Comparison of ENCODE assay signal across 9 mouse cellular contexts in the genomic region with DNA sequence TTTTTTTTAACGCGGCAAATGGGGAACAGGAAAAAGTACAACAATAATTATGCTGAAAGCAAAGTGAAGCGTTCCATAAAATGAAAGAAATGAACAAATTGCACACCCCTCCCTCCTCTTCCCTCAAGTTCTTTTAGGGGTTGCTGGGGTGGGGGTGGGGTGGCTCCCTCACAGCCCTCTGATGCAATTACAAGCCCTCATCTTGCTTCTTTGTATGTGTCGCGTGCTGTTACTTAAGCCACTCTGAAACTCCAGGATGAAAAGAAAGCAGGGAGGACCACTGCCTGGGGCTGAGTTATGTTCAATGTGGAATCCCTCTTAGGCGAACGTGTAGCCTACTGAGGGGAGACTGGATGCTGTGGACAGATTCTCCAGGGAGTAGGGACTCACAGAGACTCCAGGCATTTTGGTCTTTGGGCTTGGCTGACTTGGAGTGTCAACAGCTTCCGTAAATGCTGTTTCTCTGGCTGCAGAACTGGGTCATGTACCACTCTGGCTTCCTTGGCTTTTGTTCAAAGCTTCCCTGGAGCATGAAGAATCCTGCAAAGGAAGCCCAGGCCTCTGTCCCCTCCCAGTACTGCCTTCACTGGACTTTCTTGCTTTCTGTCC.
DNase-seq lines count a peak whose midpoint lies in the region; ATAC-seq and TF ChIP-seq lines count a peak whose summit lies in the region.
"Had no signal": no experiment of that assay in that cellular context is flagged by ENCODE, and none has a peak within 500 bp of the region (broad histone marks: within the 10 kb centered on the region; RNA-seq: fewer than 3 reads in every experiment).

No protein-coding gene starts in this region.

- H3K36me3 ChIP-seq in CH12.LX (replicated peaks in 1 of 2; ENCODE audit: control insufficient read depth in 1 of 2, insufficient read depth in 1 of 2, low read length in 1 of 2): no peaks in the 10 kb centered on the region
- H3K36me3 ChIP-seq in forebrain, embryonic 12.5 days (replicated peaks): no peaks in the 10 kb centered on the region
- H3K36me3 ChIP-seq in limb, embryonic 13.5 days: no peaks in the 10 kb centered on the region
- no peaks in the 10 kb centered on the region for H3K36me3 ChIP-seq in liver, postnatal 0 days (replicated peaks; ENCODE audit: insufficient read depth, low read length)
- H3K36me3 ChIP-seq: heart, embryonic 13.5 days had no signal

- no peak overlapping the region for H3K9ac ChIP-seq in CH12.LX (ENCODE audit: insufficient read depth, low read depth)
- H3K9ac ChIP-seq in forebrain, embryonic 12.5 days: no peak overlapping the region
- no peak overlapping the region for H3K9ac ChIP-seq in limb, embryonic 13.5 days
- no peak overlapping the region for H3K9ac ChIP-seq in liver, postnatal 0 days (replicated peaks)
- H3K9ac ChIP-seq: heart, embryonic 13.5 days had no signal

- peaks cover 0 to 24% of the 10 kb centered on the region in 2 experiments; a peak in 2 of 4 replicates for H3K4me1 ChIP-seq in CH12.LX (ENCODE audit: control insufficient read depth in 1 of 2, insufficient read depth in 2 of 2)
- H3K4me1 ChIP-seq in forebrain, embryonic 12.5 days: peaks cover 43% of the 10 kb centered on the region
- H3K4me1 ChIP-seq in limb, embryonic 13.5 days: peaks cover 36% of the 10 kb centered on the region
- no peaks in the 10 kb centered on the region for H3K4me1 ChIP-seq in liver, postnatal 0 days (ENCODE audit: insufficient read depth)
- H3K4me1 ChIP-seq: heart, embryonic 13.5 days had no signal

- dilution Hi-C loops in CH12.LX (cut with MboI; ENCODE audit: extremely low pct_ligation_motif_present, extremely low pct_unique_long_range_greater_than_20kb, low sequenced_read_pairs): no loop called here

- WGBS in forebrain, embryonic 12.5 days: 11% methylated on average over 8 of the region's 8 CpGs
- WGBS in limb, embryonic 13.5 days: 40% methylated on average over 8 of the region's 8 CpGs
- WGBS in liver, postnatal 0 days (ENCODE audit: insufficient replicate concordance): 73% methylated on average over 8 of the region's 8 CpGs

- TF ChIP-seq RAD21 in CH12.LX (IDR thresholded peaks at IDR 0.05; ENCODE audit: low read depth, low read length): no peak

- no peak for TF ChIP-seq CTCF in CH12.LX (conservative IDR thresholded peaks at IDR 0.05 in 1 of 2, IDR thresholded peaks at IDR 0.05 in 1 of 2; ENCODE audit: low read depth in 2 of 2, low read length in 2 of 2)
- no peak for TF ChIP-seq CTCF in liver, postnatal 0 days (IDR thresholded peaks at IDR 0.05; ENCODE audit: low read depth)

- ATAC-seq in cerebellum, adult (ENCODE audit: insufficient number of reproducible peaks, low FRiP score, low TSS enrichment): peak; percentile 78
- ATAC-seq in forebrain, embryonic 12.5 days (ENCODE audit: low FRiP score): peak; percentile 86
- peak; percentile 15; the same call in 1 of the 2 replicates for ATAC-seq in limb, embryonic 13.5 days (ENCODE audit: low FRiP score, low read depth)
- no peak for ATAC-seq in liver, postnatal 0 days

- peak overlapping the region; percentile 60; the same call in 1 of the 2 replicates for H3K4me2 ChIP-seq in CH12.LX (ENCODE audit: insufficient read depth, low read depth, poor library complexity, severe bottlenecking)
- H3K4me2 ChIP-seq in forebrain, embryonic 12.5 days: peak overlapping the region; percentile 30
- H3K4me2 ChIP-seq in limb, embryonic 13.5 days (replicated peaks): peak overlapping the region; percentile 48
- no peak overlapping the region for H3K4me2 ChIP-seq in liver, postnatal 0 days (ENCODE audit: low read depth, low read length)
- H3K4me2 ChIP-seq: heart, embryonic 13.5 days had no signal

- no peak overlapping the region for H3K4me3 ChIP-seq in CH12.LX (replicated peaks in 1 of 3; ENCODE audit: low read depth in 2 of 3, low read length in 2 of 3, poor library complexity in 1 of 3)
- no peak overlapping the region for H3K4me3 ChIP-seq in forebrain, embryonic 12.5 days (replicated peaks)
- H3K4me3 ChIP-seq in limb, embryonic 13.5 days: peak overlapping the region; percentile 15; the same call in 1 of the 2 replicates
- H3K4me3 ChIP-seq in liver, postnatal 0 days (ENCODE audit: low read depth, low read length): no peak overlapping the region
- H3K4me3 ChIP-seq: heart, embryonic 13.5 days had no signal

- no peak for DNase-seq in CH12.LX (ENCODE audit: extremely low read depth)
- DNase-seq in liver, postnatal 0 days: no peak
- no peak for DNase-seq in adrenal gland, adult (ENCODE audit: inconsistent age in 2 of 2, low spot score in 1 of 2)
- DNase-seq in urinary bladder, postnatal 14 days (ENCODE audit: low spot score): no peak

- peaks cover 49% of the 10 kb centered on the region for H3K27me3 ChIP-seq in CH12.LX (replicated peaks)
- H3K27me3 ChIP-seq in forebrain, embryonic 12.5 days: peaks cover 40% of the 10 kb centered on the region
- no peaks in the 10 kb centered on the region for H3K27me3 ChIP-seq in limb, embryonic 13.5 days
- no peaks in the 10 kb centered on the region for H3K27me3 ChIP-seq in liver, postnatal 0 days (ENCODE audit: insufficient read depth, low read length)

- H3K9me3 ChIP-seq in CH12.LX (replicated peaks; ENCODE audit: low read length): no peaks in the 10 kb centered on the region
- no peaks in the 10 kb centered on the region for H3K9me3 ChIP-seq in forebrain, embryonic 12.5 days
- no peaks in the 10 kb centered on the region for H3K9me3 ChIP-seq in limb, embryonic 13.5 days
- H3K9me3 ChIP-seq in liver, postnatal 0 days (ENCODE audit: low read length): no peaks in the 10 kb centered on the region
- H3K9me3 ChIP-seq: heart, embryonic 13.5 days had no signal

- H3K79me2 ChIP-seq in CH12.LX (replicated peaks; ENCODE audit: control insufficient read depth, extremely low read depth, insufficient read depth, poor library complexity, severe bottlenecking): no peaks in the 10 kb centered on the region

- TF ChIP-seq EP300 in CH12.LX (IDR thresholded peaks at IDR 0.05; ENCODE audit: low read length): no peak
- TF ChIP-seq EP300 in liver, postnatal 0 days (IDR thresholded peaks at IDR 0.05; ENCODE audit: low read depth): no peak

- in situ Hi-C loops in CH12.LX (cut with MboI; ENCODE audit: low pct_ligation_motif_present, low pct_unique_long_range_greater_than_20kb, low sequenced_read_pairs): no loop called here

- TF ChIP-seq POLR2A in CH12.LX (IDR thresholded peaks at IDR 0.05; ENCODE audit: low read depth, low read length): no peak

- H3K27ac ChIP-seq in CH12.LX (ENCODE audit: insufficient read depth, low read depth): no peak overlapping the region
- H3K27ac ChIP-seq in forebrain, embryonic 12.5 days: peak overlapping the region; percentile 54
- H3K27ac ChIP-seq in limb, embryonic 13.5 days: peak overlapping the region; percentile 23; the same call in 1 of the 2 replicates
- no peak overlapping the region for H3K27ac ChIP-seq in liver, postnatal 0 days (ENCODE audit: low read depth)
- H3K27ac ChIP-seq: heart, embryonic 13.5 days; macrophage had no signal

TF ChIP-seq in CH12.LX, 34 proteins besides CTCF, POLR2A, EP300 and RAD21:
- TF ChIP-seq GABPA (IDR thresholded peaks at IDR 0.05; ENCODE audit: insufficient replicate concordance, low read depth, low read length) (no peak), MEF2A (IDR thresholded peaks at IDR 0.05; ENCODE audit: borderline replicate concordance, low read depth, low read length) (no peak), PAX5 (IDR thresholded peaks at IDR 0.05; ENCODE audit: low read length) (no peak), NRF1 (IDR thresholded peaks at IDR 0.05; ENCODE audit: low read depth, low read length) (no peak), CHD1 (IDR thresholded peaks at IDR 0.05; ENCODE audit: low read depth, low read length) (no peak), ZKSCAN1 (IDR thresholded peaks at IDR 0.05; ENCODE audit: borderline replicate concordance, low read depth, low read length) (no peak), KAT2A (IDR thresholded peaks at IDR 0.05; ENCODE audit: insufficient replicate concordance, low read length) (no peak), MAX (IDR thresholded peaks at IDR 0.05; ENCODE audit: low read length) (no peak), MAZ (IDR thresholded peaks at IDR 0.05; ENCODE audit: low read depth, low read length) (no peak), NELFE (IDR thresholded peaks at IDR 0.05; ENCODE audit: low read depth, low read length) (no peak), JUND (conservative IDR thresholded peaks at IDR 0.05; ENCODE audit: low read depth, low read length) (no peak), SMC3 (IDR thresholded peaks at IDR 0.05; ENCODE audit: low read depth, low read length) (no peak), USF2 (conservative IDR thresholded peaks at IDR 0.05; ENCODE audit: low read depth, low read length) (no peak), CHD2 (IDR thresholded peaks at IDR 0.05; ENCODE audit: low read length) (no peak), BHLHE40 (IDR thresholded peaks at IDR 0.05; ENCODE audit: low read depth, low read length) (no peak)

Comparison
In these comparisons a context has a peak if more than half of its experiments do, and no peak if none do; other contexts are left out.
1. H3K27ac ChIP-seq: peak in forebrain, embryonic 12.5 days (single experiment) and limb, embryonic 13.5 days (single experiment); none in CH12.LX (single experiment) and liver, postnatal 0 days (single experiment).